Mouse (Mus musculus) olfactory bulb, adult 2 months (tissue): ENCODE data around the gene Ldb3.

Experiments
- CTCF ChIP-seq: fragments of 200-500 bp; IDR thresholded peaks from 2 replicates; pipeline ENCODE4 v1.5.1; 2012; ENCODE audit warnings: low read depth, mild to moderate bottlenecking, low read length, moderate library complexity; ENCODE audit not compliant: insufficient read depth
- POLR2A ChIP-seq: fragments of 200-500 bp; IDR thresholded peaks from 2 replicates; pipeline ENCODE4 v1.6.1; 2012; ENCODE audit warnings: mild to moderate bottlenecking, low read depth, low read length, moderate library complexity; ENCODE audit not compliant: insufficient read depth

DNA sequence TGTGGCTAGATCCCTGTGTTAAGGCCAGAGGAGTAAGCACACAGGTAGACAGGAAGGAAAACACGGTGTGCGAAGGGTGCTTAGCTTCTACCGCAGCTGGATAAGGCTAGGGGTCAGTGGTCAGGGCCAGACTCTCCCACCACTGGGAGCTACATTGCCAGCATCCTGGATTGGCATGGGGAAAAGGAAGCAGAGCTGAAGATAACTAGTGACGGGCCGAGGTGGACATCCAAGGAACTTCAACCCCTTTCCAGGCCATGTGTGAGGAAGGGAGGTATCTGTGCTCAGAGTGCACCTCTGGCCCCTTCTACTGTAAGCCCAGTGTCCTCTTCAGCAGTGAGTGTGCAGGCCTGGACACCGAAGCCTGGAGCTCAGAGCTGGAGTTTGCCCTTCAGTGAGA is 35.0 kb downstream of the Ldb3 start:
- TF ChIP-seq POLR2A (no peak), CTCF (no peak)
